Mouse (Mus musculus): ENCODE results near the gene Dtx1. TPM values are rescaled to one million over a fixed set of nuclear protein-coding genes. Genes with fewer than 3 reads are reported as not detected.

Dtx1 gene
- polyA plus RNA-seq, 1 experiment from 2014 or later, result 5.0 TPM

- Histone ChIP-seq H3K9ac (ENCODE audit: low read depth, low read length) (no peak overlapping the region), H3K36me3 (ENCODE audit: control insufficient read depth, insufficient read depth, low read length) (no peaks in the 10 kb centered on the region), H3K9me3 (ENCODE audit: control insufficient read depth, low read length) (no peaks in the 10 kb centered on the region), H3K4me1 (replicated peaks; ENCODE audit: control insufficient read depth, insufficient read depth, low read length) (no peaks in the 10 kb centered on the region), H3K27ac (ENCODE audit: low read depth, low read length) (no peak overlapping the region), H3K27me3 (ENCODE audit: control insufficient read depth, insufficient read depth, low read length) (no peaks in the 10 kb centered on the region), H3K4me2 (replicated peaks; ENCODE audit: low read depth, low read length) (no peak overlapping the region), H3K4me3 (ENCODE audit: low read depth, low read length) (no peak overlapping the region)
- 74% methylated on average over 1 of the region's 1 CpGs for WGBS
- no peak for DNase-seq (ENCODE audit: low spot score)
- no peak for ATAC-seq (ENCODE audit: low FRiP score)
Measured at GRCm38 (mm10) chr5:120732740-120733139, 21.0 kb upstream of the Dtx1 start.

GRCm38 (mm10) chr5:120729319-120729718 lies 17.6 kb upstream of the Dtx1 start:
- H3K27me3 ChIP-seq (ENCODE audit: control insufficient read depth, insufficient read depth, low read length), result no peaks in the 10 kb centered on the region
- no peak overlapping the region for H3K4me3 ChIP-seq (ENCODE audit: low read depth, low read length)
- H3K27ac ChIP-seq (ENCODE audit: low read depth, low read length), result no peak overlapping the region
- DNase-seq (ENCODE audit: low spot score), result no peak
- no peaks in the 10 kb centered on the region for H3K36me3 ChIP-seq (ENCODE audit: control insufficient read depth, insufficient read depth, low read length)
- H3K4me1 ChIP-seq (replicated peaks; ENCODE audit: control insufficient read depth, insufficient read depth, low read length), result no peaks in the 10 kb centered on the region
- no peak for ATAC-seq (ENCODE audit: low FRiP score)
- no peaks in the 10 kb centered on the region for H3K9me3 ChIP-seq (ENCODE audit: control insufficient read depth, low read length)
- WGBS, result 84% methylated on average over 10 of the region's 10 CpGs
- no peak overlapping the region for H3K9ac ChIP-seq (ENCODE audit: low read depth, low read length)
- no peak overlapping the region for H3K4me2 ChIP-seq (replicated peaks; ENCODE audit: low read depth, low read length)

GRCm38 (mm10) chr5:120725811-120726455 lies 14.2 kb upstream of the Dtx1 start:
- Histone ChIP-seq H3K9me3 (ENCODE audit: control insufficient read depth, low read length) (no peaks in the 10 kb centered on the region), H3K27me3 (ENCODE audit: control insufficient read depth, insufficient read depth, low read length) (no peaks in the 10 kb centered on the region), H3K4me2 (replicated peaks; ENCODE audit: low read depth, low read length) (no peak overlapping the region), H3K9ac (ENCODE audit: low read depth, low read length) (no peak overlapping the region), H3K4me3 (ENCODE audit: low read depth, low read length) (no peak overlapping the region), H3K36me3 (ENCODE audit: control insufficient read depth, insufficient read depth, low read length) (no peaks in the 10 kb centered on the region), H3K27ac (ENCODE audit: low read depth, low read length) (no peak overlapping the region), H3K4me1 (replicated peaks; ENCODE audit: control insufficient read depth, insufficient read depth, low read length) (no peaks in the 10 kb centered on the region)
- DNase-seq (ENCODE audit: low spot score) (no peak), ATAC-seq (ENCODE audit: low FRiP score) (no peak)
- WGBS, result 60% methylated on average over 12 of the region's 12 CpGs

- WGBS, result 59% methylated on average over 7 of the region's 7 CpGs
- ATAC-seq (ENCODE audit: low FRiP score) (no peak), DNase-seq (ENCODE audit: low spot score) (no peak)
- no peak overlapping the region for H3K4me2 ChIP-seq (replicated peaks; ENCODE audit: low read depth, low read length)
- no peaks in the 10 kb centered on the region for H3K36me3 ChIP-seq (ENCODE audit: control insufficient read depth, insufficient read depth, low read length)
- no peak overlapping the region for H3K27ac ChIP-seq (ENCODE audit: low read depth, low read length)
- H3K9ac ChIP-seq (ENCODE audit: low read depth, low read length), result no peak overlapping the region
- no peak overlapping the region for H3K4me3 ChIP-seq (ENCODE audit: low read depth, low read length)
- H3K4me1 ChIP-seq (replicated peaks; ENCODE audit: control insufficient read depth, insufficient read depth, low read length), result no peaks in the 10 kb centered on the region
- H3K9me3 ChIP-seq (ENCODE audit: control insufficient read depth, low read length), result no peaks in the 10 kb centered on the region
- no peaks in the 10 kb centered on the region for H3K27me3 ChIP-seq (ENCODE audit: control insufficient read depth, insufficient read depth, low read length)
Measured at GRCm38 (mm10) chr5:120721005-120721404, 9.3 kb upstream of the Dtx1 start.

- ATAC-seq (ENCODE audit: low FRiP score), result no peak
- WGBS, result 57% methylated on average over 13 of the region's 15 CpGs
Measured at GRCm38 (mm10) chr5:120718600-120719378, 7.1 kb upstream of the Dtx1 start.

GRCm38 (mm10) chr5:120717136-120717535 lies 5.4 kb upstream of the Dtx1 start:
- DNase-seq (ENCODE audit: low spot score) (no peak), ATAC-seq (ENCODE audit: low FRiP score) (no peak)
- Histone ChIP-seq H3K4me1 (replicated peaks; ENCODE audit: control insufficient read depth, insufficient read depth, low read length) (no peaks in the 10 kb centered on the region), H3K9me3 (ENCODE audit: control insufficient read depth, low read length) (no peaks in the 10 kb centered on the region), H3K4me3 (ENCODE audit: low read depth, low read length) (no peak overlapping the region), H3K4me2 (replicated peaks; ENCODE audit: low read depth, low read length) (no peak overlapping the region), H3K9ac (ENCODE audit: low read depth, low read length) (no peak overlapping the region), H3K27me3 (ENCODE audit: control insufficient read depth, insufficient read depth, low read length) (peaks cover 12% of the 10 kb centered on the region), H3K36me3 (ENCODE audit: control insufficient read depth, insufficient read depth, low read length) (no peaks in the 10 kb centered on the region), H3K27ac (ENCODE audit: low read depth, low read length) (no peak overlapping the region)
- WGBS, result 75% methylated on average over 10 of the region's 10 CpGs

More at GRCm38 (mm10) chr5:120718600-120719378, 7.1 kb upstream of the Dtx1 start:
- no peak overlapping the region for H3K4me2 ChIP-seq (replicated peaks; ENCODE audit: low read depth, low read length)
- H3K36me3 ChIP-seq (ENCODE audit: control insufficient read depth, insufficient read depth, low read length), result no peaks in the 10 kb centered on the region
- H3K27ac ChIP-seq (ENCODE audit: low read depth, low read length), result no peak overlapping the region
- no peak overlapping the region for H3K9ac ChIP-seq (ENCODE audit: low read depth, low read length)
- H3K4me1 ChIP-seq (replicated peaks; ENCODE audit: control insufficient read depth, insufficient read depth, low read length), result no peaks in the 10 kb centered on the region
- H3K9me3 ChIP-seq (ENCODE audit: control insufficient read depth, low read length), result no peaks in the 10 kb centered on the region
- no peak for DNase-seq (ENCODE audit: low spot score)
- H3K27me3 ChIP-seq (ENCODE audit: control insufficient read depth, insufficient read depth, low read length), result peaks cover 2% of the 10 kb centered on the region; the same call in 1 of the 2 replicates
- H3K4me3 ChIP-seq (ENCODE audit: low read depth, low read length), result no peak overlapping the region

GRCm38 (mm10) chr5:120714314-120714713 lies 2.6 kb upstream of the Dtx1 start:
- Histone ChIP-seq H3K27me3 (ENCODE audit: control insufficient read depth, insufficient read depth, low read length) (peaks cover 36% of the 10 kb centered on the region), H3K9ac (ENCODE audit: low read depth, low read length) (no peak overlapping the region), H3K27ac (ENCODE audit: low read depth, low read length) (no peak overlapping the region), H3K4me3 (ENCODE audit: low read depth, low read length) (no peak overlapping the region), H3K36me3 (ENCODE audit: control insufficient read depth, insufficient read depth, low read length) (no peaks in the 10 kb centered on the region), H3K9me3 (ENCODE audit: control insufficient read depth, low read length) (no peaks in the 10 kb centered on the region), H3K4me1 (replicated peaks; ENCODE audit: control insufficient read depth, insufficient read depth, low read length) (peaks cover 11% of the 10 kb centered on the region), H3K4me2 (replicated peaks; ENCODE audit: low read depth, low read length) (no peak overlapping the region)
- DNase-seq (ENCODE audit: low spot score), result peak; percentile 90
- ATAC-seq (ENCODE audit: low FRiP score), result no peak
- WGBS, result 4% methylated on average over 16 of the region's 16 CpGs

GRCm38 (mm10) chr5:120712721-120713120 lies 994 bp upstream of the Dtx1 start:
- DNase-seq (ENCODE audit: low spot score), result no peak
- peaks cover 42% of the 10 kb centered on the region for H3K27me3 ChIP-seq (ENCODE audit: control insufficient read depth, insufficient read depth, low read length)
- H3K4me1 ChIP-seq (replicated peaks; ENCODE audit: control insufficient read depth, insufficient read depth, low read length), result peaks cover 11% of the 10 kb centered on the region

GRCm38 (mm10) chr5:120711416-120711815 lies 311 bp downstream of the Dtx1 start:
- 2% methylated on average over 22 of the region's 43 CpGs for WGBS
- peak overlapping the region; percentile 42; the same call in 1 of the 2 replicates for H3K27ac ChIP-seq (ENCODE audit: low read depth, low read length)

More at GRCm38 (mm10) chr5:120712721-120713120, 994 bp upstream of the Dtx1 start:
- H3K9me3 ChIP-seq (ENCODE audit: control insufficient read depth, low read length), result no peaks in the 10 kb centered on the region
- H3K4me3 ChIP-seq (ENCODE audit: low read depth, low read length), result no peak overlapping the region
- WGBS, result 65% methylated on average over 8 of the region's 8 CpGs
- no peak overlapping the region for H3K27ac ChIP-seq (ENCODE audit: low read depth, low read length)
- no peaks in the 10 kb centered on the region for H3K36me3 ChIP-seq (ENCODE audit: control insufficient read depth, insufficient read depth, low read length)
- ATAC-seq (ENCODE audit: low FRiP score), result no peak
- no peak overlapping the region for H3K9ac ChIP-seq (ENCODE audit: low read depth, low read length)
- no peak overlapping the region for H3K4me2 ChIP-seq (replicated peaks; ENCODE audit: low read depth, low read length)

More at GRCm38 (mm10) chr5:120711416-120711815, 311 bp downstream of the Dtx1 start:
- Histone ChIP-seq H3K9ac (ENCODE audit: low read depth, low read length) (peak overlapping the region; percentile 65), H3K4me3 (ENCODE audit: low read depth, low read length) (peak overlapping the region; percentile 54), H3K9me3 (ENCODE audit: control insufficient read depth, low read length) (no peaks in the 10 kb centered on the region), H3K27me3 (ENCODE audit: control insufficient read depth, insufficient read depth, low read length) (peaks cover 42% of the 10 kb centered on the region), H3K36me3 (ENCODE audit: control insufficient read depth, insufficient read depth, low read length) (no peaks in the 10 kb centered on the region), H3K4me1 (replicated peaks; ENCODE audit: control insufficient read depth, insufficient read depth, low read length) (peaks cover 11% of the 10 kb centered on the region), H3K4me2 (replicated peaks; ENCODE audit: low read depth, low read length) (peak overlapping the region; percentile 92)
- no peak for ATAC-seq (ENCODE audit: low FRiP score)
- no peak for DNase-seq (ENCODE audit: low spot score)

Data from hindbrain, embryonic 11.5 days (tissue).